Mouse (Mus musculus): ENCODE measurements around the gene Cadps. TPM values are rescaled to one million over a fixed set of nuclear protein-coding genes. Genes with fewer than 3 reads are reported as not detected.

Cadps gene
- total RNA-seq, 2 experiments from 2014 or later: 168 to 175 TPM

DNA sequence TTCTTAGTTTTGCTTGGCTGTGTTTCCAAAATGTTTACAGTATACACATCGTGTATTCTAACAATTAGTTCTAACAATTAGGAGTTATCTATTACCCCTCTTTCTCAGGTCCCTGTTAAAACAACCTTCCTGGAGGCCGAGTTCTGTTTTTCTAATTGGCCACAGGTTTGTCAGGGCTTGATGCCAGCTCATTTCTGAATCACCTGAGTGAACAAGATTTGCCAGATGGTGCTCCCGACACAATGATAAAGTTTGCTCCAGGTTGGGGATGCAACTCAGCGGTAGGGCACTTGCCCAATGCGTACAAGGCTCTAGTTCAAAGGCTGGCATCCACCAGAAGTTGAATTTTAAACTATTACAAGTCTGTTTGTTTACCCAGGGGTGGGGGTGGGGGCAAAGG is 417.7 kb downstream of the Cadps start:
- no peak for DNase-seq
- intact Hi-C loops (cut with DNase I): no loop called here

DNA sequence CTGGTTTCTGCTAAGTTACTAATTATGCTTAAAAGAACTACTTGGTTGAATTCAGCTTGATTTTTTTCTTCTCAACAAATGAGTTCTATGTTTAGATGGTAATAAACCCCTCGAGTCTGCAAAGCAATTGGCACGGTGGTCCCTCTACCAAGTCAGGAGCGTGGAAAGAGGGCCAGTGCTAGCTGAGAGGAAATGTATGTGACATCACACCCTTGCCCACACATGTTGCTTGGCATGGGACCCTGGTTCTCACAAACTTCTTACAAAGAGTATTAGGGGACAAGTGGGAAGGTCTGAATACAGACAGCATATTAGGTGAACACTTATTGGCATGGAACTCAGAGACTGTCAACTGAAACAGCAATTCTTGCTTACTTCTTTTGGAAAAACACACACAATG is 418.2 kb downstream of the Cadps start:
- DNase-seq: no peak
- intact Hi-C loops (cut with DNase I): no loop called here

DNA sequence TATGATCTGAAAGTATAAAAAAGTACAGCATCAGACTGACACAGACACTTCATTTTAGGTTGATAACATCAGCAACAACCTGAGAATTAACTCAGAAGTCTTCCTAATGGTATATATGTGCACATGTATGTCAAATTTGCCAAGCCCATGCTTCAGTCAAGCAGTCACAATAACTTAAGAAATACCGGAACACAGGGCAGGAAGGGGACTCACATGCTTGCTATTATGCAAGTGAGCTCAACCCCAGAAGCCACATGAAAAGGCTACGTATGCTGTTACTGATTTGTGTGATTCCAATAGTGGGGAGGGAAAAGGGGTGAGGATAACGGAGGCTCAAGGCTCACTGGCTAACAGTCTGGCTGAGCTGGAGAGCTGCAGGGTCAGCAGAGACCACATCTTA is 418.8 kb downstream of the Cadps start:
- intact Hi-C loops (cut with DNase I): no loop called here
- no peak for DNase-seq

DNA sequence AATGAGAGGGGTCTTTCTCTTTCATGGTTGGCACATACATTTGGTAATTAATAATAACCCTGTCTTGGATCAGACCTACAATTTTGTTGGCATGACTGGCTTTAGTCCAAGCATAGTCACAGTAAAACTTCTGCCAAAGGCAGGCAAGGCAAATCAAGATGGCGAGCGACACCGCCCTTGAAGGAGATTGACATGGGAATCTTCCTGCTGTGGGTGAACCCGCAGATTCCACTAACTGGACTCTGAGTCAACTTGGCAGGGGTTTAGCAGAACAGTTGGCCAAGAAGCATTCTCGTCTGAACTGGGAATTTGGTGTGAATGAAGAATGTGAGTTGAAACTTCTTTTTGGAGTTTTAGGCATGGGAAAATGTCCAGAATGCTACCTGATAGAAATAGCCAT is 422.8 kb downstream of the Cadps start:
- intact Hi-C loops (cut with DNase I): no loop called here
- DNase-seq: no peak

DNA sequence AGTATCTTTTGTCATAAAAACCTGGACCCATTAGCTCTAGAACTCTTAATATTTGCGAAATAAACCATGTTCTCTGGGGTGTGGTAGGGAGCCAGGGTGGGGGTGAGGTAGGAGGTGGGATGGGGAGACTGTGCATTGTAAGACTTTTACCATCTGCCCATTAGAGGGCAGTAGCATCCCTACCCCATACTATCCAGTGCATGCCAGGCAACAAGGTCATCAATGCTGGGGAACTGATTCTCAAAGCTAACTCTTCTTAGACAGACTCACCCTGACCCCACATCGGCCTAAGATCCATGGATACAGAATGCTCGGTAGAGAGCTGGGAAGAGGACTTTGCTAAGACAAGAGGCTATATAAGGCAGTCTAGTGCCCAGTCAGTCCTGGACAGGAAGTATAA is 425.3 kb downstream of the Cadps start:
- DNase-seq: no peak
- intact Hi-C loops (cut with DNase I): no loop called here

DNA sequence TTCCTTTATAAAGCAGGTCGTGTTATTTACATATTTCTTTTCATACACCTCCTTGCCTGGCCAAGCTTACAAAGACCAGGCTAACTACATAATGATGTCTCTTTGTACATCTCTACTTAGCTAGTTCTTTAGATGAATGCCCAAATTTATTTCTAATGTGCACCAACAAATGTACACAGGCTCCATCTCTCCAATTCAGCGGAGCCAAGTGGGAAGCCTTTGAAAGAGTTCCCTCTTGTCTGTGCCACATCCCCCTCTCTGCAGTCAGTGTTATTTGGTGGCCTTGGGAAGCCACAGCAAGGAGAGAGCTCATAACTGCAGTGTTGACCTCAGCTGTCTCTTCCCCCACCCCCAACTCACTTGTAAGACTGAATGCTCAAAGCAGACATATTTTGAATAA is 428.6 kb downstream of the Cadps start:
- intact Hi-C loops (cut with DNase I): no loop called here
- no peak for DNase-seq

DNA sequence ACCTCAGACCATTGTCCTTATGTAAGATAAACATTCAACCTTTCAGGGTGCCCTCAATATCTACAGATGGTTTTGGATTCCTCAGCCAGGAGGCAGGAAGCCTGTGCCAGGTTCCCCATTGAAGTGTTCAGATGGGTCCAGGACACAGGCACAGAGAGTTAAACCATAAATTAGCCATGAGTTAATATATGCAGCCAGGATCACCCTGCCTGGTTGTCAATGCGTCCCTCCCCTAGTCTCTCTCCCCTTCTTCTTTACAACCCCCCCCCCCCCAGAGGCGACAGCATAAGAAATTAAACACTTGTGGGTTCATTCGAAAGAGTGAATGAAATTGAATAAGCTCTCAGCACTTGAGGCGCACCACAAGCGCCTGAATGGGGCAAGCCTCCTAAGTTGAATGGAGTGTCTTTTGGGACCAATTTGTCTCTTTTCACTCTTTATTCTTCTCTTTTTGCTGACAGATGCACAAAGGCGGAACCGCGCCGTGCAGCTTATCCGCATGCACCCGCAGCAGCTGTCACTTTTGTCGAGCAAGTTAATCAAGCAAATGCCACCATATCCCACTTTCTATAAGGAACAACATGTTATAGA is 429.5 kb downstream of the Cadps start:
- peak; percentile 49 for DNase-seq
- intact Hi-C loops (cut with DNase I): no loop called here

DNA sequence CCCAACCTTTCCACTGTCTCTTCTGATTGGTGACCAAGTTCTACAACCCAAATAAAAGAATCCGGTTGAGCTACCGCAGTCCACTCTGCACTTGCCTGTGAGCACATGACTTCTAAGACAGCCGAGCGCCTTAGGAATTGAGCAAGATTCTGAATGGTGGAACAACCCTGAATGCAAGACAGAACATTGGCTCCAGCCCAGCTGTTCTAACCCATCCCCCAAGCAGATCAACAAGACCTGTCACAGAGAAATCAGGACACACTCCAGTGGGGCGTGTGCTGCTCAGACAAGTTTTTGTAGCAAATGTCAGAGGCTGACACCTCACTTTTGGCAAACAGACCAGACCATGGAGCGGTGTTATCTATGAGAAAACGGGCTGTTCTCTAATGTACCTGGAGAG is 431.7 kb downstream of the Cadps start:
- DNase-seq: peak; percentile 56
- intact Hi-C loops (cut with DNase I): no loop called here

DNA sequence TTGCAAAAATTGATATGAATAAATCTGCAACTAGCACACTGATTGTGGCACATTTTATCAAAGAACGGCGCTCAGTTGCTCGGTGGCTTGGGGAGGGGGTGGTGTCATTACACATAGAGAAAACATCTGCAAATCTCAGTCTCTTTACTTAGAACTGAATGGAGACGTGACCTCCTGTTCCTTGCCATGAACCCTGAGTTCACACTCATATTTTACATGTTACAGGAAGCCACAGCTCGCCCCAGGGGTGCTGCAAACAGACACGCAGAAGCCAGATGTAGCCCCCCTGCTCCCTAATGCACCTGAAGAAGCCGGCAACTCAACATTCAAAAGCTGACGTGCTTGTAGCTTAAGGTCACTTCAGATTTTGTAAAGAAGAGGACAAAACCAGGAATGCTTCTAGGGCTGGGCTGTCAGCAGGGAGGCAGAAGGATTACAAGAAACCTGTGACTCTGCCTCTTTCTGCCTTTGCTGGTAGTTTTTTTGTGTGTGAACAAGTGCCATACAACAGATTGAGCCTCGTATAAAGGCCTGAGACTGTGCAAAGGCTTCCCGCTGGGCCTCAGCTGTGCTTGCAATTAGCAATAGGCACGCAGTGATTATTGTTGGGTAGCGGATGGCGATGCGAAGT is 434.0 kb downstream of the Cadps start:
- DNase-seq: peak; percentile 94
- intact Hi-C loops (cut with DNase I): no loop called here

DNA sequence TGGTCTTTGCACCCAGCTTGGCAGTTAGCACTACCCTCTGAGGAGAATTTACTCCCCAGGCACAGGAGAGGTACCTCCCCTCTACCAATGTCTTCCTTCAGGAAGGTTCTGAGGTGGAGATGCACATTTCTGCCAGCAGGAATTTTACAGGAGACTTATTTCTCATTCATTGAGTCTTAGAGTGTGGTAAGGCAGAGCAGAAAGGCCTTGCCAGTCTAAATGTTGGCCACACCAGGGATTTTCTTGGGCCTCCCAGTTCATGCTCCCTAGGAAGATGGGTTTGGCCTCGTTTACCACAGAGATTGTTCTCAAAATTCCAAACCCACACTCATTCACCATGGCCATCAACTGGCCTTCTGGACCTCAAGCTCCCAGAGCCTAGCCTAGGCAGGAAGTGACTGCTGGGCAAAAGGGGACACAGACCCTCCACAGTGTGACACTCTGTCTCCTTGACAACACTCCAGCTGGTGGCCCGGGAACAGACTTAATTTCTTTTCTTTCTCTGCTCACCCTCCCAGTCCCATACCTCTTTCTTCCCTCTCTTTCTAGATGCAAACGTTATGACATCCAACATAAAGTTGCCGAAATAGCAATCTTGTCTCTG is 434.6 kb downstream of the Cadps start:
- intact Hi-C loops (cut with DNase I): no loop called here
- DNase-seq: peak; percentile 51

DNA sequence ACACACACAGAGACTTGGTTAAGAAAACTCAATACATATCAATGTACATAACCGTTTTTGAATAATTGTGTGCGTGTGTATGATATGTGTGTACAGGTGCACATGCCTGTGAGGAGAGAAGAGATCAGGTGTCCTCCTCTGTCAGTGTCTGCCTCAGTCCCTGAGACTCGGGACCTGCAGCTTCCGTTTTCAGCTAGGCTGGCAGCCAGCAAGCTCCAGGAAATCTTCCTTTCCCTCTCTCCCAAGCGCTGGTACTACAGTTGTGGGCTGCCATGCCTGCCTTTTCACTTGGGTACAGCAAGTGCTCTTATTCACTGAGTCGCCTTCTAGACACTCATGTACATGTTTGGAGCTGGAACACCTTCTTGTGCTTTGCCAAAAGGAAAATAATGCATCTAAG is 435.7 kb downstream of the Cadps start:
- intact Hi-C loops (cut with DNase I): no loop called here
- peak; percentile 38 for DNase-seq

DNA sequence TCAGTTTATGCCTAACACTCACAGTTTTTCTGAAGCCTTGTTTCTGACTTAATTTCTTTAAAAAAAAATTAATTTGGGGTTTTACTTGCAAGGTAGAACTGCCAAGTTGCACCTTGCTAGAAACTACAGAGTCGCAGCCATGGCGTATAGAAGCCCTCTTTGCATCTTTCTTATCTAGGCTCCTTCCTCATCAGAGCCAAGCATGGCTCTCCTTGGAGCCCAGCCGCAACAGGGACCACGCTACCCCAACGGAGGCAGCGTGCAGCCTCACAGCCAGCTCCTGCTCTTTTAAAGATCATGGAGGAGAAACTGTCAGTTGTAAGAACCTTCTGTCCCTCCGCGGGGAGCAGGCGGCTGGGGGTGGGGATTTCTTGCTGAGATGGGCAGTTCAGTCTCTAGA is 445.0 kb downstream of the Cadps start:
- peak; percentile 22 for DNase-seq
- intact Hi-C loops (cut with DNase I): no loop called here

DNA sequence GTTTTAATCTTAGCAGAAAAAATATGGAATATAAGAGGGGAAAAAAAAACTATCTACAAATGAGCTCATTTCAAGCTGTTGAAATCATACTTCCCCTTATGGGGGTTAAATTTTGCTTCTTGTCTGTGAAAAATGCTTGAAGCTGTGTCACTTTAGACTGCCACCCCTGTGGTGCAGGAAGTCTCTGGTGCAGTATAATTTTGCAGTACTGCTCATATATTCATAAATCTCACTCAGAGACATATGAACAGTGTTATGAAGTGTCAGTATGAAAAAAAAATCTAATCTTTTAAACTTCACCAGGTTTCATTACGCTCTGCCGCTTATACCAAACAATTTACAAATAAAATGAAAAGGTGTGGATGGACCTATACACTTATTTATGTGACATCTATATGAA is 445.6 kb downstream of the Cadps start:
- intact Hi-C loops (cut with DNase I): no loop called here
- DNase-seq: no peak

DNA sequence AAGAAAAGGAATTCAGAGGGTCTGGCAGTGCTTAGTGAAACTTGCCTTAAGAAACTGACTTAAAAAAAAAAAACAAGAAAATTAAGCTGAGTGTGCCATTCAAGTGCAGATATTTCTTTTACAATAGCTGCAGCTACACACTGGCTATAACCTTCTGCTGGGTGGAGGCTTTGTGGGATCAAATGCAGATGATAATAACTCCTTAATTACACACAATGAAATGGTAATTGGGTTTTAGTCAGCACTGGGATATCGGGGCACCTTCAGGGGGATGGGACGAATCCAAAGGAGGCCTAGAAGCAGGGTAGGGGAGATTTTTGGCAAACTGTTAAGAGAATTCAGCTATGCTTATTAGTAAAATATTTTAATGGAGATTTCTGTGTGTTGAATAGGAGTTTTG is 447.4 kb downstream of the Cadps start:
- intact Hi-C loops (cut with DNase I): no loop called here
- DNase-seq: no peak

DNA sequence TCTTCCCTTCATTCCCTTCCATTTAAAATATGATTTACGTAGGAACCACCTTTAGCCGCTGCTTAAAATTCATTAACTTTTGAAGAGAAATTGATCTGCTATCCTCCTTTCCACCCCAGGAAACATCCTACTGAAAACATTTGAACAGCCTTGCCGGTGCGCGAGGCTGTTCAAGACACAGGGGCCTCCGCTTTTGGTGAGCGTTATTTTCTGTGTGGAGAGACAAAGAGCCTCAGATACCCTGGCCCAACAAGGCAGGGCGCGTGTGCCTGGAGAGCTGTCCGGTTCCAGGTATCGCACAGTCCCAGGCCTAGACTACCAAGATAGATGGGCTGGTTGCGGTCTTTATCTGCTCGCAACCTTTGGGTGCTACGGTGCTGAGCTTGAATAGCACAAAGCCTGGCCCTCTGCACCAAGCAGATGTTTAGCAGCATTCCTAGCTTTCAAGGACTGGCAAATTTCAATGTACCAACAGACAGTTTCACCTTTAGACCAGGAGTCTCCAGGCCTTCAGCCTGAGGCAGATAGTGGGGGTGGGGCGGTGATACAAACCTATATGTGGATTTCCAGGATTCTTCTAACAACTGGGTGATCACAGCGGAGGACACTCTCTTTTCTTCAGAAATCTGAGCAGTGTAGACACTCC is 472.5 kb downstream of the Cadps start:
- intact Hi-C loops (cut with DNase I): no loop called here
- DNase-seq: no peak

DNA sequence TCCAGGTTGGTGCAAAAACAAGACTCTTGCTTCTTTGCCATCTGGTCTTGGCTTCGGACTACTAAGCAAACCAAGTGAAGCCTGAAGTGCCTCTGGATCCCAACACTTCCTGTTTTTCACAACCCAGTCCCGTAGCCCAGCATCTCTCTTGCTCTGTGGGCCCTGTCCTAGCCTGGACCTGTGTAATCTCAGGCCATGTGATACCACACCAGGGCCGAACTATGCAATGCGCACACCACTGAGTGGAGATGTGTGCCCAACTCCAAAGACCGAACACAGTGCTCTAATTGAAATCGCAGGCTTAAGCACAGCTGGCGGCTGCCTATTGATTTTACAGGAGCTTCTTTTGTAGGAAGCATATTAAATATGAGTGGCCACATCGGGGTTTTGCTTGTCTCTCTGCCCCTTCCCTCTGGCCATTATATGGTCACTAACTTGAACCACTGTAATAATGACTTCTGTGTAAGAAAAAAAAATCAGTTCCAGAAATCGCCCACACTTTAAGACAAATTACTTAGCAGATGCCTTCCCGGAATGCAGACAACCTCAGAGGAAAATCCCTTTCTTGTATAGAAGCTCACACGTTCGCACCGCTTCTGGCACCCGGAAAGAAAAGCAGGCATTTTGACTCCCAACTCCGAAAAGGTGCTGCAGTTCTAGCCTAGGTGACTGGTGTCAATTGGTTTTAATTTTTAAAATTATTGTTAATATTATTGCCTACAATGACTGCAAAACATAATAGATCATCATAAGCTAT is 473.4 kb downstream of the Cadps start:
- intact Hi-C loops (cut with DNase I): loop anchor here (10.0 kb wide), 1 partner anchor 165 kb away; no protein-coding TSS in a partner anchor
- DNase-seq: no peak

DNA sequence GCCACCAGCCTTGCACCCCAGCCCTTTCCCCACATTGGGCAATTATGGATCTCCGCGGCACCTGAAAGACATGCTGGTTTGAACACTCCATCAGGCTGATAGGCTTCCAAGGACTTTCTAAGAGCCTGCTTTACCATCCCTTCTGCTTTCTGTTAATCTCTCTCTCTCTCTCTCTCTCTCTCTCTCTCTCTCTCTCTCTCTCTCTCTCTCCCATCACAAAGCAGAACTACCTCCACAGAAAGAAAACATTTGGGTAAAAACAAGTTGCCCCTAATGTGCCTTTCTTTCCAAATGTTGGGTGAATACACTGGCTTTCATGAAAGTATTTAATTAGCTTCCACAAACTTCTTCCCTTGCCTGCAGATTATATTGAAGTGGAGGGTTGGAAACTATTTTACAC is 474.8 kb downstream of the Cadps start, which contains the start of gene Fezf2:
Gene Fezf2, minus strand, starts transcription at position 101 of the 400 bp plus-strand sequence.
- intact Hi-C loops (cut with DNase I): loop anchor here (10.0 kb wide), 1 partner anchor 167 kb away; no protein-coding TSS in a partner anchor

DNA sequence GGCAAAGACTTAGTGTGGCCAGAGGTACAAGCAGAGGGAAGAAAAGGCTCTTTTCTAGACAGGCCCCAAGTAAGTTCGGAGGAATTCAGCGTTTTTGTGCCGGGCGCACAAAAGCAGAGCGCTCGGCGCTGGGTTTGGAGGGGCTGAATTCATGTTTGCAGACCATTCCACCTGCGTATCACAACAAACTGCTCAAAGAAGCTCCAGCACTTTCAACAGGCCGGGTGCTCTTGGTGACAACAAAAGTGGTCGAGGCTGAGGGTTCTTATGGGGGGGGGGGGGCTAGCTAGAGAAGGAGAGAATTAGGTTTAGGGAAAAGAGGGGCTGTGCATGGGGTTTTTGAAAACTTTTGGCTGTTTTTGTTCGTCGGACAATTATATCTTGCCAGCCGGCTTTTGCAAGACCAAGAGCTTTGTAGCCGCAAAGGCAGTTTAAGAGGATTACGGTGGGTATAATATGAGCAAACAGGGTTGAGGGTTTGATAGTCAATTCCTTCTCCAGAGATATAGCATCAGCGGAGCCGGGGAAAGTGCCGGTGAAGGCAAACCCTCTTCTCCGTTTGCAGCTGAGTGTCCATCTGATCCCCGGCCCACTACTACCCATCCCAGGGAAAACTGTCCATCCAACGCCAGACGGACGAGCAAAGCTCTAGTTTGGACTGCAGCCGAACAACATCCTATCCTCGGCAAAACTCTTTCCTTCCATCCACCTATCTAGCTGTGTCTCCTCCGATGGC is 475.8 kb downstream of the Cadps start:
- intact Hi-C loops (cut with DNase I): loop anchor here (10.0 kb wide), 1 partner anchor 168 kb away; no protein-coding TSS in a partner anchor
- no peak for DNase-seq

More for the DNA sequence above, 474.8 kb downstream of the Cadps start, which contains the start of gene Fezf2:
- DNase-seq: no peak

DNA sequence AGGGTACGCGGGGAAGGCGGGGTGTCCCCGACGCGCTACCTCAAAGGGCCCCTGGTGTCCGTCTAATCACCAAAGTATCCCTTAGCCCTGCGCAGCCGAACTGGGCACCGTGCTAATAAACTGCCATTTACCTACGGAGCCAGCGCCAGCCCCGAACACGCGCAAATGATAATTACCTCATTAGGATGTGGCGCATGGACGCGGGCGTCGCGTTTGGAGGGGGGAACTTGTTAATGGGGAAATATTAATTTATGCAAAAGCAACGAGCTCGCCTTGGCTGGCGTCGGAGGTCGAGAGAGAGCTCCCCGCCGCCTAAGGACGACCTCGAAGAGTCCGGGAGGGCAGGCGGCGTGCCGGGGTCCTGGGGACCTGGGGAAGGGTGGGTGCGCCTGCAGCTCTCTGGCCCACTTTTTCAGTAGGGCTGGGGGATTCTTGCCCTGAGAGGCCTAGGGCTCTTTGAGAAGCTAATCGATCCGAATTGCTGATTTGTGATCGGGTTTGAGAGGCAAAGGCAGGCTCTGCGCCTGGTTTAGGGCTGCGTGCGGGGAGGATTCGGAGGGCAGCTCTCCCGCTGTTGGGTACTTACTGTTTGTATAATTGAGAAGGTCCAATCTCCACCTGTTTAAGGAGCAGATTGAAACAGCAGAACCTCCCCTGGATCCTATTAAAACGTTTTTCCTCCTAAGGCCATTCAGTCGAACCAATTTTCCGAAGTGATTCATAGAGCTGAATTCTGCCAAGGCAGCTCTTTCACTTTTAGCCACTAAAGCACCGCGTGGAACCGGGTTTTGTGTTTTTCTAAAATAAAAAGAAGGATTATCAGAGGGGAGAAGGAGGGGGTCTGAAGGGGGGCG is 476.6 kb downstream of the Cadps start:
- intact Hi-C loops (cut with DNase I): loop anchor here (10.0 kb wide), 1 partner anchor 169 kb away; no protein-coding TSS in a partner anchor
- no peak for DNase-seq

Data from left cerebral cortex, postnatal 4 days (tissue).